Mouse (Mus musculus) MEL (cell line): ENCODE measurements around the gene Nup214. TPM values are rescaled to one million over a fixed set of nuclear protein-coding genes. Genes with fewer than 3 reads are reported as not detected.

ENCODE experiments used
- DNase-seq: peaks from one replicate; pipeline ENCODE4 v3.0.0; 2011; ENCODE audit warnings: low read depth, low spot score
- H3K27ac ChIP-seq: 2 replicates; pipeline ENCODE4 v1.5.1; 2012; ENCODE audit warnings: low read depth, mild to moderate bottlenecking, control low read depth, low read length, moderate library complexity; ENCODE audit not compliant: control insufficient read depth
- H3K27me3 ChIP-seq, 2 experiments: fragments of 150-350 bp in 1 of 2; sonication (generic) in 1 of 2; 2 replicates each; pipeline ENCODE4 v1.6.1; 2012; ENCODE audit warnings: low read length in 2 of 2, mild to moderate bottlenecking in 2 of 2, improper control_type of control experiment in 1 of 2, moderate library complexity in 1 of 2; ENCODE audit not compliant: insufficient read depth in 2 of 2, control insufficient read depth in 1 of 2
- H3K36me3 ChIP-seq, 2 experiments: 2 replicates each; pipeline ENCODE4 v1.6.1; 2012 to 2014; ENCODE audit warnings: low read length in 2 of 2, improper control_type of control experiment in 1 of 2, inconsistent platforms in 1 of 2, mild to moderate bottlenecking in 1 of 2; ENCODE audit not compliant: insufficient read depth in 2 of 2, control insufficient read depth in 1 of 2
- H3K4me1 ChIP-seq, 2 experiments: fragments of 150-350 bp in 1 of 2; sonication (generic) in 1 of 2; 2 replicates each; pipeline ENCODE4 v1.6.1; 2012; ENCODE audit warnings: low read length in 2 of 2, improper control_type of control experiment in 1 of 2, mild to moderate bottlenecking in 1 of 2; ENCODE audit not compliant: insufficient read depth in 2 of 2, control insufficient read depth in 1 of 2
- H3K4me3 ChIP-seq, 2 experiments: fragments of 150-350 bp in 1 of 2; sonication (generic) in 1 of 2; 2 replicates each; pipeline ENCODE4 v1.5.1; 2012; ENCODE audit warnings: low read depth in 2 of 2, low read length in 2 of 2, mild to moderate bottlenecking in 2 of 2, moderate library complexity in 2 of 2, control low read depth in 1 of 2, improper control_type of control experiment in 1 of 2; ENCODE audit not compliant: control insufficient read depth in 1 of 2, insufficient read depth in 1 of 2
- H3K79me2 ChIP-seq: 2 replicates; pipeline ENCODE4 v1.6.1; 2012; ENCODE audit warnings: mild to moderate bottlenecking, low read length, moderate library complexity; ENCODE audit not compliant: control insufficient read depth, poor library complexity, insufficient read depth
- H3K9ac ChIP-seq: 2 replicates; pipeline ENCODE4 v1.6.1; 2012; ENCODE audit warnings: low read depth, mild to moderate bottlenecking, control low read depth, low read length, moderate library complexity; ENCODE audit not compliant: control insufficient read depth, poor library complexity, severe bottlenecking
- H3K9me3 ChIP-seq: fragments of 150-350 bp; sonication (generic); replicated peaks from 2 replicates; pipeline ENCODE4 v1.6.1; 2012; ENCODE audit warnings: mild to moderate bottlenecking, low read length, improper control_type of control experiment, moderate library complexity; ENCODE audit not compliant: insufficient read depth
- BHLHE40 ChIP-seq: IDR thresholded peaks from 2 replicates; pipeline ENCODE4 v1.6.1; 2012; ENCODE audit warnings: low read depth, mild to moderate bottlenecking, inconsistent platforms, low read length, improper control_type of control experiment, borderline replicate concordance
- CTCF ChIP-seq, 3 experiments: IDR thresholded peaks in 2 of 3; conservative IDR thresholded peaks in 1 of 3; 2 replicates each; pipeline ENCODE4 v1.5.1; 2011 to 2012; ENCODE audit warnings: low read length in 3 of 3, low read depth in 2 of 3, mild to moderate bottlenecking in 2 of 3, improper control_type of control experiment in 1 of 3, inconsistent platforms in 1 of 3, mixed read lengths in 1 of 3, moderate library complexity in 1 of 3; ENCODE audit not compliant: control insufficient read depth in 1 of 3, insufficient read depth in 1 of 3, poor library complexity in 1 of 3, severe bottlenecking in 1 of 3
- ELF1 ChIP-seq: IDR thresholded peaks from 2 replicates; pipeline ENCODE4 v1.6.1; 2014; ENCODE audit warnings: low read depth, mild to moderate bottlenecking, inconsistent platforms, low read length, improper control_type of control experiment, moderate library complexity
- EP300 ChIP-seq, 2 experiments: IDR thresholded peaks; 2 replicates each; pipeline ENCODE4 v1.6.1; 2011; ENCODE audit warnings: improper control_type of control experiment in 2 of 2, low read length in 2 of 2, low read depth in 1 of 2, mild to moderate bottlenecking in 1 of 2
- ETS1 ChIP-seq: IDR thresholded peaks from 2 replicates; pipeline ENCODE4 v1.6.1; 2012; ENCODE audit warnings: low read depth, mild to moderate bottlenecking, inconsistent platforms, low read length, improper control_type of control experiment, moderate library complexity
- GABPA ChIP-seq: IDR thresholded peaks from 2 replicates; pipeline ENCODE4 v1.6.1; 2012; ENCODE audit warnings: low read depth, mild to moderate bottlenecking, inconsistent platforms, low read length, improper control_type of control experiment, moderate library complexity
- GATA1 ChIP-seq: IDR thresholded peaks from 2 replicates; pipeline ENCODE4 v1.6.1; 2011; ENCODE audit warnings: low read depth, low read length, improper control_type of control experiment
- HCFC1 ChIP-seq: IDR thresholded peaks from 2 replicates; pipeline ENCODE4 v1.6.1; 2012; ENCODE audit warnings: low read depth, mild to moderate bottlenecking, inconsistent platforms, low read length, improper control_type of control experiment, moderate library complexity
- KAT2A ChIP-seq: conservative IDR thresholded peaks from 2 replicates; pipeline ENCODE4 v1.6.1; 2012; ENCODE audit warnings: low read depth, low read length, improper control_type of control experiment, inconsistent platforms
- MAFK ChIP-seq: IDR thresholded peaks from 2 replicates; pipeline ENCODE4 v1.6.1; 2011; ENCODE audit warnings: low read depth, mild to moderate bottlenecking, low read length, improper control_type of control experiment, borderline replicate concordance
- MAX ChIP-seq: IDR thresholded peaks from 2 replicates; pipeline ENCODE4 v1.6.1; 2011; ENCODE audit warnings: low read length, improper control_type of control experiment
- MAZ ChIP-seq: IDR thresholded peaks from 2 replicates; pipeline ENCODE4 v1.6.1; 2012; ENCODE audit warnings: low read depth, mild to moderate bottlenecking, inconsistent platforms, low read length, improper control_type of control experiment
- MXI1 ChIP-seq: IDR thresholded peaks from 2 replicates; pipeline ENCODE4 v1.6.1; 2011; ENCODE audit warnings: mild to moderate bottlenecking, low read depth, low read length, improper control_type of control experiment
- MYB ChIP-seq: IDR thresholded peaks from 2 replicates; pipeline ENCODE4 v1.6.1; 2011; ENCODE audit warnings: mild to moderate bottlenecking, low read depth, low read length, improper control_type of control experiment
- NELFE ChIP-seq: IDR thresholded peaks from 2 replicates; pipeline ENCODE4 v1.6.1; 2011; ENCODE audit warnings: low read depth, low read length, improper control_type of control experiment
- NRF1 ChIP-seq: IDR thresholded peaks from 2 replicates; pipeline ENCODE4 v1.6.1; 2014; ENCODE audit warnings: low read depth, mild to moderate bottlenecking, inconsistent platforms, low read length, improper control_type of control experiment, moderate library complexity; ENCODE audit not compliant: poor library complexity, insufficient read depth, severe bottlenecking
- POLR2AphosphoS2 ChIP-seq: IDR thresholded peaks from 2 replicates; pipeline ENCODE4 v1.6.1; 2011; ENCODE audit warnings: low read length, improper control_type of control experiment
- POLR2AphosphoS5 ChIP-seq: IDR thresholded peaks from 2 replicates; pipeline ENCODE4 v1.6.1; 2012; ENCODE audit warnings: low read depth, borderline replicate concordance, mild to moderate bottlenecking, inconsistent platforms, low read length, moderate library complexity, mixed read lengths
- RAD21 ChIP-seq: IDR thresholded peaks from 2 replicates; pipeline ENCODE4 v1.6.1; 2011; ENCODE audit warnings: mild to moderate bottlenecking, low read depth, low read length, improper control_type of control experiment
- RCOR1 ChIP-seq: IDR thresholded peaks from 2 replicates; pipeline ENCODE4 v1.6.1; 2012; ENCODE audit warnings: low read depth, mild to moderate bottlenecking, inconsistent platforms, low read length, improper control_type of control experiment
- SIN3A ChIP-seq: IDR thresholded peaks from 2 replicates; pipeline ENCODE4 v1.6.1; 2012; ENCODE audit warnings: low read length, improper control_type of control experiment, inconsistent platforms
- SMC3 ChIP-seq: IDR thresholded peaks from 2 replicates; pipeline ENCODE4 v1.6.1; 2011; ENCODE audit warnings: low read depth, low read length, improper control_type of control experiment
- TBP ChIP-seq: IDR thresholded peaks from 2 replicates; pipeline ENCODE4 v1.8.0; 2011; ENCODE audit warnings: low read depth, low read length, improper control_type of control experiment
- UBTF ChIP-seq: IDR thresholded peaks from 2 replicates; pipeline ENCODE4 v1.6.1; 2012; ENCODE audit warnings: low read depth, mild to moderate bottlenecking, inconsistent platforms, low read length, improper control_type of control experiment, moderate library complexity, borderline replicate concordance; ENCODE audit not compliant: insufficient read depth
- ZC3H11A ChIP-seq: IDR thresholded peaks from 2 replicates; pipeline ENCODE4 v1.6.1; 2012; ENCODE audit warnings: low read depth, mild to moderate bottlenecking, inconsistent platforms, low read length, improper control_type of control experiment
- ZKSCAN1 ChIP-seq: IDR thresholded peaks from 2 replicates; pipeline ENCODE4 v1.6.1; 2012; ENCODE audit warnings: low read depth, mild to moderate bottlenecking, inconsistent platforms, low read length, improper control_type of control experiment, moderate library complexity
- polyA plus RNA-seq, 2 experiments: library from polyadenylated mRNA; stranded (reverse) in 1 of 2; unstranded in 1 of 2; fragments of >175 nt in 1 of 2; fragments of >200 nt in 1 of 2; gene quantifications; 2 replicates each; pipeline versions ENCODE4 v1.2.1 to v1.2.4; 2012; ENCODE audit warnings: low replicate concordance in 2 of 2, low read depth in 1 of 2; ENCODE audit not compliant: insufficient read length in 2 of 2, insufficient read depth in 1 of 2, missing spikeins in 1 of 2
- total RNA-seq: library from RNA; depleted of rRNA; stranded (reverse); fragments of 300-350 nt; gene quantifications from 2 replicates; pipeline ENCODE4 v1.2.3, GENCODE M21; 2012

Gene Nup214
- total and polyA plus RNA-seq, 3 experiments, result 71.4 to 163 (median 78.6) TPM

- Histone ChIP-seq H3K4me1 (peaks cover 0 to 10% of the 10 kb centered on the region in 2 experiments; a peak in 2 of 4 replicates), H3K27me3 (peaks cover 0 to 4% of the 10 kb centered on the region in 2 experiments; a peak in 2 of 4 replicates), H3K36me3 (peaks cover 0 to 3% of the 10 kb centered on the region in 2 experiments; a peak in 1 of 4 replicates), H3K79me2 (no peaks in the 10 kb centered on the region), H3K27ac (no peak overlapping the region), H3K9me3 (no peaks in the 10 kb centered on the region), H3K9ac (no peak overlapping the region), H3K4me3 (no peak overlapping the region)
- DNase-seq, result no peak
- TF ChIP-seq HCFC1 (no peak), NRF1 (no peak), ELF1 (no peak), MAZ (no peak), ETS1 (no peak)
Measured at GRCm38 (mm10) chr2:31963491-31963890, 10.7 kb upstream of the Nup214 start.

- Histone ChIP-seq H3K36me3 (no peaks in the 10 kb centered on the region), H3K4me1 (peaks cover 0 to 3% of the 10 kb centered on the region in 2 experiments; a peak in 1 of 4 replicates), H3K9me3 (no peaks in the 10 kb centered on the region), H3K79me2 (no peaks in the 10 kb centered on the region), H3K27ac (no peak overlapping the region), H3K9ac (no peak overlapping the region), H3K27me3 (peaks cover 0 to 4% of the 10 kb centered on the region in 2 experiments; a peak in 2 of 4 replicates), H3K4me3 (no peak overlapping the region)
- TF ChIP-seq RCOR1 (no peak), NELFE (no peak), POLR2AphosphoS2 (no peak), MXI1 (no peak), GABPA (no peak), ZKSCAN1 (no peak), BHLHE40 (no peak)
- DNase-seq, result no peak
Measured at GRCm38 (mm10) chr2:31964191-31964590, 10.0 kb upstream of the Nup214 start.

GRCm38 (mm10) chr2:31965110-31965509, 9.1 kb upstream of the Nup214 start:
- Histone ChIP-seq H3K4me3 (no peak overlapping the region), H3K9me3 (no peaks in the 10 kb centered on the region), H3K27me3 (peaks cover 0 to 4% of the 10 kb centered on the region in 2 experiments; a peak in 2 of 4 replicates), H3K79me2 (no peaks in the 10 kb centered on the region), H3K27ac (no peak overlapping the region), H3K4me1 (0 out of 4 replicates have a peak, but pooled peaks cover 0 to under 1% of the 10 kb centered on the region in 2 experiments), H3K9ac (no peak overlapping the region), H3K36me3 (no peaks in the 10 kb centered on the region)
- DNase-seq, result peak; percentile 70
- TF ChIP-seq MYB (no peak), SIN3A (no peak), RAD21 (peak; percentile 64), SMC3 (peak; percentile 83), TBP (no peak), NRF1 (no peak), GABPA (no peak), ETS1 (no peak), NELFE (no peak), MAFK (no peak), KAT2A (no peak), POLR2AphosphoS5 (no peak), ELF1 (no peak), ZC3H11A (peak; percentile 57; the same call in 1 of the 2 replicates), BHLHE40 (no peak), CTCF (IDR thresholded peaks at IDR 0.05 in 2 of 3, conservative IDR thresholded peaks at IDR 0.05 in 1 of 3; ENCODE audit: control insufficient read depth in 1 of 3, insufficient read depth in 1 of 3, low read depth in 2 of 3, low read length in 3 of 3, poor library complexity in 1 of 3, severe bottlenecking in 1 of 3) (peak; percentile 86 to 89 (median 89)), POLR2AphosphoS2 (no peak), GATA1 (no peak), MAX (no peak), EP300 (IDR thresholded peaks at IDR 0.05; ENCODE audit: low read depth in 1 of 2, low read length in 2 of 2) (no peak), UBTF (no peak)
